5 mouse cellular contexts compared by ENCODE assay signal in genomic region chr13:19114761-19115160, GRCm38 (mm10).
DNase-seq lines count a peak whose midpoint lies in the region; ATAC-seq and TF ChIP-seq lines count a peak whose summit lies in the region.
"Not testable (repeated sequence)": the region's sequence is repeated elsewhere in the genome, so short reads cannot be mapped to it uniquely, and the experiment has no call there.

No protein-coding gene starts in this region.

- 88% methylated on average over 5 of the region's 9 CpGs for WGBS in liver, embryonic 14.5 days (ENCODE audit: insufficient replicate concordance)
- WGBS in lung, embryonic 14.5 days, result 67% methylated on average over 4 of the region's 9 CpGs
- 78% methylated on average over 4 of the region's 9 CpGs for WGBS in lung, embryonic 16.5 days

- H3K4me1 ChIP-seq in liver, embryonic 14.5 days (replicated peaks; ENCODE audit: control insufficient read depth in 2 of 2, insufficient read depth in 2 of 2, low read length in 1 of 2), result peaks cover 13 to 15% of the 10 kb centered on the region in 2 experiments
- not testable (repeated sequence) for H3K4me1 ChIP-seq in lung, embryonic 14.5 days (ENCODE audit: insufficient read depth); lung, embryonic 16.5 days (replicated peaks; ENCODE audit: control insufficient read depth, insufficient read depth, low read length)

- H3K27ac ChIP-seq in liver, embryonic 14.5 days; lung, embryonic 14.5 days (ENCODE audit: low read depth); lung, embryonic 16.5 days (ENCODE audit: low read length): not testable (repeated sequence)

- H3K4me3 ChIP-seq in liver, embryonic 14.5 days (ENCODE audit: insufficient read depth in 1 of 2, low read depth in 2 of 2, low read length in 2 of 2); lung, embryonic 14.5 days (ENCODE audit: low read depth, low read length); lung, embryonic 16.5 days (ENCODE audit: low read length): not testable (repeated sequence)

- not testable (repeated sequence) for H3K27me3 ChIP-seq in liver, embryonic 14.5 days (ENCODE audit: control insufficient read depth, insufficient read depth, low read length); lung, embryonic 14.5 days (ENCODE audit: insufficient read depth, low read length); lung, embryonic 16.5 days (ENCODE audit: control insufficient read depth, insufficient read depth, low read depth, low read length)

- TF ChIP-seq EP300 in liver, embryonic 14.5 days (IDR thresholded peaks at IDR 0.05; ENCODE audit: low read depth), result not testable (repeated sequence)

- not testable (repeated sequence) for H3K9me3 ChIP-seq in liver, embryonic 14.5 days (ENCODE audit: control insufficient read depth, low read length); lung, embryonic 14.5 days (ENCODE audit: low read depth, low read length); lung, embryonic 16.5 days (ENCODE audit: control insufficient read depth, low read length)

- ATAC-seq in liver, embryonic 14.5 days (ENCODE audit: insufficient read depth), result not testable (repeated sequence)
- ATAC-seq in lung, embryonic 14.5 days (ENCODE audit: insufficient read depth), result peak; percentile 83; the same call in 1 of the 2 replicates
- ATAC-seq in lung, embryonic 16.5 days (ENCODE audit: low read depth), result peak; percentile 49; the same call in 1 of the 2 replicates

- H3K4me2 ChIP-seq in liver, embryonic 14.5 days (ENCODE audit: low read depth); lung, embryonic 14.5 days; lung, embryonic 16.5 days (ENCODE audit: low read depth, low read length): not testable (repeated sequence)

- peak; percentile 23; the same call in 1 of the 2 replicates for TF ChIP-seq CTCF in liver, embryonic 14.5 days (IDR thresholded peaks at IDR 0.05; ENCODE audit: low read depth)
- not testable (repeated sequence) for TF ChIP-seq CTCF in lung, embryonic 14.5 days (IDR thresholded peaks at IDR 0.05; ENCODE audit: low read depth)

- DNase-seq in liver, embryonic 14.5 days (ENCODE audit: low read depth in 3 of 3, low spot score in 3 of 3), result not testable (repeated sequence)
- DNase-seq in lung, embryonic 14.5 days, result peak; percentile 55
- DNase-seq in lung, postnatal 10 days, result peak; percentile 23
- peak; percentile 36 for DNase-seq in lung, postnatal 36 days

- H3K9ac ChIP-seq in liver, embryonic 14.5 days (replicated peaks); lung, embryonic 14.5 days; lung, embryonic 16.5 days (ENCODE audit: low read length): not testable (repeated sequence)

- not testable (repeated sequence) for H3K36me3 ChIP-seq in liver, embryonic 14.5 days (replicated peaks; ENCODE audit: control insufficient read depth, insufficient read depth, low read depth); lung, embryonic 14.5 days (ENCODE audit: insufficient read depth); lung, embryonic 16.5 days (ENCODE audit: control insufficient read depth, insufficient read depth, low read length)
